Mouse (Mus musculus) CD4-positive naive resting alpha-beta T cell, adult 57 days (primary cell): Measurements from ENCODE around the gene Lrrc75a. TPM values are rescaled to one million over a fixed set of nuclear protein-coding genes. Genes with fewer than 3 reads are reported as not detected.

Experiments
- total RNA-seq: library from RNA; stranded (reverse); gene quantifications from one replicate; pipeline ENCODE4 v1.2.4, GENCODE M21; 2023

The Lrrc75a gene
- 0.56 TPM for total RNA-seq

DNA sequence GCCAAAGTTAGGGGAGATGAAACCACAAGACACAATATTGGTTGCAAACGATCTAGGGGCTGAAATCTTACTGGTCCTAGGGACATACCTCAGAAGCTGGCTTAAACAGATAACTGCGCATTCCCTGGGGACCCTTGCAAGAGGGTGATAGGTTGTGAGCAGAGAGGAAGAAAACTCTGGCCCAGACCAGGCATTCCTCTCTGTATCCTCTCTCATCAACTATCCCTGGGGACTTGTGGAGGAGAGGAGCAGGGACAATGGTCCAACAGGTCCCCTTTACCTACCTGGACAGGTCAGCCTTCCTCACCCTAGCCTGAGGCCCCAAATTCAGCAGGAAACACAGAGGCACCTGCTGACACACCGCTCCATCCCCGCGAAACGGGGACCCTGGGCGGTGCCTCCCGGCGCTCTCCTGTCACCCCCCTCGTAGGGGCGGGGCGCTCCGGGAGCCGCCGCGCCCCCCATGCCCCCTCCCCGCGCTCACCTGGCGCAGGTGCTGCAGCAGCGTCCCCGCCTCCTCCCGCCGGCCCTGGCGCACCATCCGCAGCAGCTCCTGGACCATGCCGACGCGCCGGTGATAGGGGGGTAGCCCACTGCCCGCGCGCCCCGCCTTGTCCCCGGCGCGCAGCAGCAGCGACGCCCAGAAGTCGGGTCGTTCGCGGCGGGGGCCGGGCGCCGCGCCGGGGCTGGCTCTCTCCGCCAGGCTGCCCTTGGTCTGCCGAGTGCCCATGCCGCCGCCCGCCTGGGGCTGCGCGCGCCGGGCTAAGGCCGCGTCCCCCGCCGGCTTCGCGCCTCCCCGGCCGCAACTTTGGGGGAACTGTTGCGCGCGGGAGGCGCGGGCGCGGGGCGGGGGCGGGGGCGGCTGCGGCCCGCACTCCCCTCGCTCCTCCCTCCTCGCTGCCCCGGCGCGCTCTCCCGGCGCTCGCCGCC lies at the start of gene Lrrc75a:
Lrrc75a (minus strand) TSS at position 863 of the 930 bp plus-strand sequence.

DNA sequence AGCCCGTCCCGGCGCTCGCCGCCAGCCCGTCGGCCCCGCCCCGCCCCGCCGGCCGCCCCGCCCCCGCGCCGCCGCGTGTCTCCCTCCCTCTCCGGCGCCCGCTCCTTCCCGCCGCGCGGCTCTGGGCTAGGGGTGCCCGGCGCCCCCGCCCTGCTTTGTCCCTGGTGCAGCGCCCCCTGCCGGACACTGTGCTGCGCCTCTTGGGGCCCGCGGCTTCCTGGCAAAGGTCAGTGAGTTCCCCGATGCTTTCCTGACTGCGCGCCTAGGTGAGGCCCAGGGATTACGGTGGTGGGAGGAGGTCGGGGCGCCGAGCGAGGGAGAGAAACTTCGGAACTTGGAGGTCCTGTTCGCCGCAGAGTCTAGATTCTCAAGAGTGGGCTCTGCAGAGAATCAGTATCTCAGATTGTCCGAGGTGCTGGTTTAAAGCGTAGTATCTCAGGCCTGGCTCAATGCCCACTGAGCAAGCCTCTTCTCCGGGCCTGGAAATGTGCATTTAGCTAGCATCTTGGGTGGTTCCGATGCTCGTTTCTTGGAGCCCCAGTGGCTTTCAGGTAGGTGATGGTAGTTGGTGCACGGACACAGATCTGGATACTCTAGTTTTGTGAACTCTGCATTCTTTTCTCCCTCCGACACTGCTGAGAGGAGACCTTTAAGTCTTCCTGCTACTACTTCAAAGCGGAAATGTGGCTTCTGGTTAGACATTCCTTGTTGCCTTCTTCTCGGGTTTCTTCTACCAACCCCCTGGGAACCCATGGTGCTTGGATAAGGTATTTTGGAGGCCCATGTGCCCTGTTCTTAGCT lies 468 bp upstream of the Lrrc75a start, which contains the start of gene Mmgt2:
Mmgt2 (plus strand) TSS at position 74 of the 801 bp plus-strand sequence.

DNA sequence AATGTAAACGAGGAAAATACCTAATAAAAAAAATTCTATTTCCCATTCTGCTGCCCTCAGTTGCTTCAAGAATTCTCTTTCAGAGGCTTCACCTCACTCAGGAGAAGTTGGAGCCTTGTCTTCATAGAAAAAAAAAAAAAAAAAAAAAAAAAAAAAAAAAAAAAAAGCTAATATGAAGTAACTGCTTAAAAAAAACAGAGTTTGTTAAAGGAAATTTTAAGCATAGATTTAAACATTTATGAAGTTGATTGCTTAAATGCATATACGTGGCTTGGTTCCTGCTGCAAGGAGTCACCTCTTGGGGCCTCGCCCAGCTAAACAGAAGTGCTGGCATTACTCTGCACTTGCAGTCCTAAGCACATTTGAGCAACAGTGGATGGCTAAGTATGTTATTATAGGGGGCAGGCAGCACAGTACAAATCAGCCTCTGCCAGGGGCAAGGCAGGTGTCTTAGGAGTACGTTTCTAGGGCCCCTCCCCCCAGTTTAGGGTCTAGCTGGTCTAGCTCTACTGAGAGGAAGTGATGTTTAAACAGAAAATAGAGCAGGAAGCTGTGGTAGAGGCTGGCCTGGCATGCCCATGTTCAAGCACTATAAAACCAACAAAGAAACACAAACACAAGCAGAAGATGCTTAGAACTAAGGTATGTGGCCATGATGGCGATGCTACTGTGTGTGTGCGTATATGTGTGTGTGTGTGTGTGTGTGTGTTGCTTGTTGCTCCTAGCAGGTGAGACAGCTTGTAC lies 74.2 kb downstream of the Lrrc75a start, which contains the start of gene Trpv2:
Trpv2 (plus strand) TSS at position 528 of the 744 bp plus-strand sequence.

Other genes starting within 250 kb of the Lrrc75a start
- 11.1 TPM for gene Pigl, start 190.1 kb downstream of the Lrrc75a start, total RNA-seq
- gene Ncor1, start 190.0 kb downstream of the Lrrc75a start, total RNA-seq: 468 TPM
- 3.3 TPM for gene Cenpv, start 109.3 kb downstream of the Lrrc75a start, total RNA-seq
- gene Ubb, start 97.4 kb downstream of the Lrrc75a start, total RNA-seq: 1,441 TPM
- gene Trpv2, start 74.0 kb downstream of the Lrrc75a start, total RNA-seq: 45.6 TPM
- gene Mmgt2, start 141 bp upstream of the Lrrc75a start, total RNA-seq: 29.8 TPM
- 14.8 TPM for gene Zfp287, start 83.4 kb upstream of the Lrrc75a start, total RNA-seq
- not detected for gene Gm10428, start 104.6 kb upstream of the Lrrc75a start, total RNA-seq
- gene Zfp286, start 140.9 kb upstream of the Lrrc75a start, total RNA-seq: 4.2 TPM
- gene Trim16, start 171.7 kb upstream of the Lrrc75a start, total RNA-seq: 1.1 TPM
- gene Fbxw10, start 198.5 kb upstream of the Lrrc75a start, total RNA-seq: 6.1 TPM
- gene Tvp23b, start 230.9 kb upstream of the Lrrc75a start, total RNA-seq: 13.8 TPM